Mouse (Mus musculus) megakaryocyte, embryonic 14.5 days (primary cell): ENCODE measurements around the gene Ulk3. TPM values are rescaled to one million over a fixed set of nuclear protein-coding genes. Genes with fewer than 3 reads are reported as not detected.

Source experiments
- H3K27me3 ChIP-seq: replicated peaks from 2 replicates; pipeline ENCODE3; 2012; ENCODE audit warnings: inconsistent platforms
- H3K36me3 ChIP-seq: replicated peaks from 2 replicates; pipeline ENCODE3; 2012; ENCODE audit warnings: low read length, inconsistent platforms, mixed read lengths
- H3K4me1 ChIP-seq: 2 replicates; pipeline ENCODE4 v1.6.1; 2012; ENCODE audit warnings: inconsistent platforms
- H3K4me3 ChIP-seq: replicated peaks from 2 replicates; pipeline ENCODE3; 2012; ENCODE audit warnings: moderate library complexity, mild to moderate bottlenecking, inconsistent platforms
- H3K9me3 ChIP-seq: 2 replicates; pipeline ENCODE4 v1.6.1; 2012; ENCODE audit warnings: inconsistent platforms
- FLI1 ChIP-seq: IDR thresholded peaks from 2 replicates; pipeline ENCODE4 v1.6.1; 2012; ENCODE audit warnings: low read length, inconsistent platforms, mixed read lengths
- GATA1 ChIP-seq: IDR thresholded peaks from 3 replicates; pipeline ENCODE4 v1.6.1; 2012; ENCODE audit warnings: mixed read lengths, low read length, inconsistent platforms, borderline replicate concordance
- polyA plus RNA-seq: library from polyadenylated mRNA; stranded (reverse); fragments of >175 nt; gene quantifications from 2 replicates; pipeline ENCODE4 v1.2.3, GENCODE M21; 2012; ENCODE audit warnings: low replicate concordance; ENCODE audit not compliant: insufficient read depth

Gene Ulk3
- polyA plus RNA-seq, 1 experiment: 3.3 TPM

- Histone ChIP-seq H3K27me3 (no peaks in the 10 kb centered on the region), H3K4me1 (peaks cover 86% of the 10 kb centered on the region), H3K4me3 (peak overlapping the region; percentile 98), H3K36me3 (peaks cover 58% of the 10 kb centered on the region), H3K9me3 (no peaks in the 10 kb centered on the region)
- TF ChIP-seq GATA1 (no peak), FLI1 (no peak)
These were observed 51.8 kb downstream of the Ulk3 start for GRCm38 (mm10) chr9:57641022-57641421.

DNA sequence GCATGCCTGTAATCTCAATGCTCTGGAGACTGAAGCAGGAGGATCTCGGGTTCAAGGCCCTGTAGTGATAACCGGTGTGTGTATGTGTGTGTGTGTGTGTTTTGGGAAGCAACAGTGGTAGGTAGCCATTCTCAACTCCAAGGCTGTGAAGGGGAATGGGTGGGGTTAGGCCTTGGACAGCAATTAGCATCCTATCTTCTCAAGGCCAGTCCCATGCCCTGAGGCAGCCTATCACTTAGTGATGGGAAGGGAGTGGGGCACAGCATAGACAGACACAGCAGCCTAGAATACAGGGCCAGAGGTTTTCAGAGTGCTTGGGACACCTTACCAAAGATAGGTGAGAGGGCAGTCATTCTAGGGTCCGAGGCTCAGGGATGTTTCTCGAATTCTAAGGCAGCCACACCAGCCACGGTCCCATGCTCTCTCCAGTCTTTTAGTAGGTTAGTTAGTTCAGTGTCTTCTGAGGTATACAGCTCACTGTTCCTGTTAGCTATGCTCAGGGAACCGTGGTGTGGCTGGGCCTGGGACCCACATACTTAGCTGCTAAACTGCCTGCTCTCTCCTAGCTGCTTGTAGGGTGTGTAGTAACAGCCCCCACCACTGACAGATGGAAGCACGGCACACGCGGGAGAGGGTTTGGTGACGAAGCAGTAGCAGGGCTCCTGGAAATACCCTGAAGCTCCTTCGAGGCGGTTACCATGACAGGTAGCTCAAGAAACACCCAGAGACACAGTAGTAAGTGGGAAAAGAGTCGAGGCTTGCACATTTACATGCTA, 52.7 kb downstream of the Ulk3 start:
- no peaks in the 10 kb centered on the region for H3K9me3 ChIP-seq
- H3K4me3 ChIP-seq: peak overlapping the region; percentile 98
- peaks cover 86% of the 10 kb centered on the region for H3K4me1 ChIP-seq
- no peaks in the 10 kb centered on the region for H3K27me3 ChIP-seq
- TF ChIP-seq GATA1: no peak
- TF ChIP-seq FLI1: no peak
- H3K36me3 ChIP-seq: peaks cover 49% of the 10 kb centered on the region

GRCm38 (mm10) chr9:57643169-57643855, 54.1 kb downstream of the Ulk3 start:
- no peaks in the 10 kb centered on the region for H3K9me3 ChIP-seq
- TF ChIP-seq FLI1 (no peak), GATA1 (no peak)
- peaks cover 36% of the 10 kb centered on the region for H3K36me3 ChIP-seq
- no peaks in the 10 kb centered on the region for H3K27me3 ChIP-seq
- peak overlapping the region; percentile 98 for H3K4me3 ChIP-seq
- peaks cover 86% of the 10 kb centered on the region for H3K4me1 ChIP-seq

DNA sequence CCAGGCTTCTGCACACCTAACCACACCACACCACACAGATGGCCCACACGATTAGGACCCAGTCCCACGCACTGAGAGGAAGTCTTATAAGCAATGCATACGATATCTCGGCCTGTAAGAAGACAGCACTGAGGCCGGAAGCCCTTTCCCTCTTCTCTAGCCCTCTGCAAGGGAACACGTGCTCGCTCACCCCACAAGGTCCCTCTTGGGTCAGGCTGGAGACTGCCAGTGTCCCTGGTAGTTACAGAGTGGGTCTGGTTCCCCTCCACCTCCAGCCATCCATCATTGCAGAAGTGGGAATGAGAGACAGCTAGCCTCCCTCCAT, 54.6 kb downstream of the Ulk3 start:
- Histone ChIP-seq H3K27me3 (no peaks in the 10 kb centered on the region), H3K36me3 (peaks cover 34% of the 10 kb centered on the region), H3K4me1 (peaks cover 86% of the 10 kb centered on the region), H3K9me3 (no peaks in the 10 kb centered on the region), H3K4me3 (peak overlapping the region; percentile 98)
- TF ChIP-seq GATA1 (peak; percentile 73; the same call in 1 of the 3 replicates), FLI1 (no peak)

DNA sequence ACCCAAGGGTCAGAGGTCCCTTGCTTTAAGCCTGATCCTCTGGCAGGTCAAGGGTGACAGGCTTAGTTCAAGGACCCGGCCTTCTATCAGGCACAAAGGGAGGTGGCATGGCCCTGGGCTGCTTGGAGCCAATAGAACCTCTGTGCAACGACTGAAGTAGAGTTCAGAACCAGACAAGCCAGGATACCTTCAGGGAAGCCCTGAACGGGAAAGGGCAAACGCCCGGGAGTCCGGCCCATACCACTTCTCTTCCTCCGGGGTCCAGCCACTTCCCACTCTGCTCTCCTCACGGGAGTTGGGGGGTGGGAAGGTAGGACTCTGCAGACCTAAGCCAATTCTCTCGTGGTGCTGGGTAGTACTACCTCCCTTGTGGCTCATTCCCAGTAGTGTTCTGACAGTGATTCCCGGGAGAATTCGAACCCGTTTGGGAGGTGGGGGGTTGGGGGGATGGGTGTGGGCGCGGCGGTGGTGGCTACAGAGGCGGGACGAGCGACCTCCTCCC, 55.2 kb downstream of the Ulk3 start:
- H3K4me1 ChIP-seq: peaks cover 79% of the 10 kb centered on the region

GRCm38 (mm10) chr9:57644944-57645893, 56.0 kb downstream of the Ulk3 start:
- H3K9me3 ChIP-seq: no peaks in the 10 kb centered on the region
- TF ChIP-seq GATA1: no peak
- TF ChIP-seq FLI1: no peak
- peak overlapping the region; percentile 98 for H3K4me3 ChIP-seq
- no peaks in the 10 kb centered on the region for H3K27me3 ChIP-seq
- peaks cover 29% of the 10 kb centered on the region for H3K36me3 ChIP-seq
- H3K4me1 ChIP-seq: peaks cover 74% of the 10 kb centered on the region

More for the DNA sequence above, 55.2 kb downstream of the Ulk3 start:
- Histone ChIP-seq H3K27me3 (no peaks in the 10 kb centered on the region), H3K4me3 (peak overlapping the region; percentile 98), H3K36me3 (peaks cover 33% of the 10 kb centered on the region), H3K9me3 (no peaks in the 10 kb centered on the region)
- TF ChIP-seq FLI1 (no peak), GATA1 (no peak)

Other genes with a start within 250 kb of the Ulk3 start
- gene Ppcdc, start 149.3 kb upstream of the Ulk3 start, polyA plus RNA-seq: 20.9 and 74.6 TPM in 2 replicates
- 14.1 and 30.9 TPM in 2 replicates for gene Scamp5, start 121.4 kb upstream of the Ulk3 start, polyA plus RNA-seq
- gene Rpp25, start 85.4 kb upstream of the Ulk3 start, polyA plus RNA-seq: 0.07 TPM in 1 of 2 replicates, not detected in the other
- gene Cox5a, start 68.2 kb upstream of the Ulk3 start, polyA plus RNA-seq: 240 and 738 TPM in 2 replicates
- 4.9 TPM in 2 replicates for gene Fam219b, start 51.9 kb upstream of the Ulk3 start, polyA plus RNA-seq
- gene Mpi, start 36.7 kb upstream of the Ulk3 start, polyA plus RNA-seq: 1.6 and 4.5 TPM in 2 replicates
- 49.4 and 55.8 TPM in 2 replicates for gene Scamp2, start 28.5 kb upstream of the Ulk3 start, polyA plus RNA-seq
- gene Cplx3, start 16.8 kb downstream of the Ulk3 start, polyA plus RNA-seq: 1.1 TPM in 1 of 2 replicates, not detected in the other
- gene Lman1l, start 31.3 kb downstream of the Ulk3 start, polyA plus RNA-seq: not detected in 2 replicates
- 400 and 436 TPM in 2 replicates for gene Csk, start 64.2 kb downstream of the Ulk3 start, polyA plus RNA-seq
- gene Cyp1a2, start 94.3 kb downstream of the Ulk3 start, polyA plus RNA-seq: not detected in 2 replicates
- 1.0 TPM in 1 of 2 replicates, not detected in the other for gene Cyp1a1, start 98.5 kb downstream of the Ulk3 start, polyA plus RNA-seq
- gene Edc3, start 119.1 kb downstream of the Ulk3 start, polyA plus RNA-seq: 1.1 and 2.8 TPM in 2 replicates
- gene Clk3, start 176.4 kb downstream of the Ulk3 start, polyA plus RNA-seq: 68.1 and 100 TPM in 2 replicates
- 33.5 and 107 TPM in 2 replicates for gene Arid3b, start 247.3 kb downstream of the Ulk3 start, polyA plus RNA-seq